Mouse (Mus musculus) heart, postnatal 0 days (tissue): ENCODE measurements around the gene Camkmt.

Experiments
- CTCF ChIP-seq: IDR thresholded peaks from 2 replicates; pipeline ENCODE4 v1.5.1; 2016; ENCODE audit warnings: antibody characterized with exemption, control low read depth, low read depth
- EP300 ChIP-seq: IDR thresholded peaks from 2 replicates; pipeline ENCODE4 v1.6.1; 2016; ENCODE audit warnings: antibody characterized with exemption, low read depth

DNA sequence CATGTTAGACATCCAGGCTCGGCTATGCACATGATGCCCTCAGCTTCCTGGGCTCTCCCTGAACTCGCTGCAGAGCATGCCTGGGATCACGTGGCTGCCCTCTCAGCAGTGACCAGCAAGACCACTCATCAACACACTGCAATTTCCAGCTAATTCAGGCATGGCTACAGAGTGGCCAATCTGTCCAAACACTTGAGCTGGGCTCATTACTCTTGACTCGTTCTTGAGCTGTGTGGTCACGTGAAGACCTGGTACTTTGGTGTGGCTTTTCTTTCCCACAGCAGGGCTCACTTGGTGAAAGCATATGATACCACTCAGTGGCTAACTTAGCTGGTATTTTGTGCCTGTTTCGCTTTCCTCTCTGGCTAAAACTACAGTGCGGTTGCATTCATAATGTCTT, 282.2 kb downstream of the Camkmt start:
- no peak for TF ChIP-seq CTCF
- no peak for TF ChIP-seq EP300
